19 mouse cellular contexts compared by ENCODE assay signal in the genomic region with DNA sequence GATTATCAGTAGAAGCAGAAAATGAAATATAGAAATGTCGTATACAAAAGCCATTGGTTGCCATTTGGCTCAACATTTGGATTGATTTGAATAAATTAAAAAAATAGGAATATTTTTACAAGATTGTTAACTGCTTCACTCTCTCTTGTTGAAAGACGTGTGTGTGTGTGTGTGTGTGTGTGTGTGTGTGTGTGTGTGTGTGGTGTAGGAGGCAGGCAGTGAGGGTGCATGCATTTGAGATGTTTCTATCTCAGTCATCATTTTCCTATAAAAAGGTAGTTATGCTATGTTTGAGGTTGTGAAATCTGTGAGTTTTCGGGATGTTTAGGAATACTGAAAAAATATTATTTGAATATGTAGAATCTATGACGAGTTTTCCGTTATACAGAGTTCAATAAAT. TPM values are rescaled to one million over a fixed set of nuclear protein-coding genes. Genes with fewer than 3 reads are reported as not detected.
A peak's percentile ranks its signal among the peaks of the same experiment; 100 is the strongest.
DNase-seq lines count a peak whose midpoint lies in the region; ATAC-seq lines count a peak whose summit lies in the region.
"Had no signal": no experiment of that assay in that cellular context is flagged by ENCODE, and none has a peak within 500 bp of the region (broad histone marks: within the 10 kb centered on the region; RNA-seq: fewer than 3 reads in every experiment).

No protein-coding gene starts in this region.

- no peak overlapping the region for H3K27ac ChIP-seq in forebrain, embryonic 13.5 days
- H3K27ac ChIP-seq in forebrain, embryonic 11.5 days (ENCODE audit: low read depth, low read length) = no peak overlapping the region
- H3K27ac ChIP-seq in midbrain, embryonic 13.5 days = no peak overlapping the region; the same call in 1 of the 2 replicates
- no peak overlapping the region for H3K27ac ChIP-seq in midbrain, embryonic 10.5 days (replicated peaks)
- no peak overlapping the region for H3K27ac ChIP-seq in hindbrain, embryonic 16.5 days (ENCODE audit: low read depth, low read length)
- no peak overlapping the region for H3K27ac ChIP-seq in neural tube, embryonic 14.5 days (ENCODE audit: low read depth, low read length)
- H3K27ac ChIP-seq: intestine, embryonic 15.5 days; limb, embryonic 15.5 days; liver, embryonic 15.5 days; macrophage; stomach, postnatal 0 days had no signal

- WGBS in forebrain, embryonic 13.5 days = 68% methylated on average over 5 of the region's 5 CpGs
- 86% methylated on average over 5 of the region's 5 CpGs for WGBS in forebrain, embryonic 11.5 days
- WGBS in midbrain, embryonic 13.5 days = 75% methylated on average over 5 of the region's 5 CpGs
- WGBS in midbrain, embryonic 10.5 days = 87% methylated on average over 5 of the region's 5 CpGs
- WGBS in hindbrain, embryonic 16.5 days = 71% methylated on average over 5 of the region's 5 CpGs
- 68% methylated on average over 5 of the region's 5 CpGs for WGBS in neural tube, embryonic 14.5 days

- no peaks in the 10 kb centered on the region for H3K36me3 ChIP-seq in forebrain, embryonic 13.5 days (ENCODE audit: poor library complexity, severe bottlenecking)
- no peaks in the 10 kb centered on the region for H3K36me3 ChIP-seq in forebrain, embryonic 11.5 days (ENCODE audit: control insufficient read depth, insufficient read depth, low read length)
- no peaks in the 10 kb centered on the region for H3K36me3 ChIP-seq in midbrain, embryonic 13.5 days
- no peaks in the 10 kb centered on the region for H3K36me3 ChIP-seq in midbrain, embryonic 10.5 days
- H3K36me3 ChIP-seq in hindbrain, embryonic 16.5 days (ENCODE audit: control insufficient read depth, insufficient read depth, low read length) = no peaks in the 10 kb centered on the region
- H3K36me3 ChIP-seq in neural tube, embryonic 14.5 days (ENCODE audit: control insufficient read depth, insufficient read depth, low read length) = no peaks in the 10 kb centered on the region
- H3K36me3 ChIP-seq: intestine, embryonic 15.5 days; limb, embryonic 15.5 days; liver, embryonic 15.5 days had no signal

- ATAC-seq in forebrain, embryonic 13.5 days = no peak
- no peak for ATAC-seq in forebrain, embryonic 11.5 days (replicated peaks; ENCODE audit: low FRiP score)
- ATAC-seq in midbrain, embryonic 13.5 days = no peak
- ATAC-seq in hindbrain, embryonic 16.5 days = no peak
- ATAC-seq in neural tube, embryonic 14.5 days (ENCODE audit: low read depth) = no peak; the same call in 1 of the 2 replicates
- ATAC-seq: CD4-positive, CD25-positive, alpha-beta regulatory T cell, adult 4 months; intestine, embryonic 15.5 days had no signal

- peak overlapping the region; percentile 19; the same call in 1 of the 2 replicates for H3K4me3 ChIP-seq in forebrain, embryonic 13.5 days
- H3K4me3 ChIP-seq in forebrain, embryonic 11.5 days (ENCODE audit: low read depth, low read length) = no peak overlapping the region
- H3K4me3 ChIP-seq in midbrain, embryonic 13.5 days (replicated peaks) = peak overlapping the region; percentile 46
- H3K4me3 ChIP-seq in midbrain, embryonic 10.5 days = no peak overlapping the region
- H3K4me3 ChIP-seq in hindbrain, embryonic 16.5 days (ENCODE audit: low read length) = peak overlapping the region; percentile 41
- peak overlapping the region; percentile 45 for H3K4me3 ChIP-seq in neural tube, embryonic 14.5 days (ENCODE audit: low read depth, low read length)
- H3K4me3 ChIP-seq: intestine, embryonic 15.5 days; limb, embryonic 15.5 days; liver, embryonic 15.5 days had no signal

- peaks cover 8% of the 10 kb centered on the region for H3K4me1 ChIP-seq in forebrain, embryonic 13.5 days
- H3K4me1 ChIP-seq in forebrain, embryonic 11.5 days (replicated peaks; ENCODE audit: control insufficient read depth, insufficient read depth, low read length) = peaks cover 4% of the 10 kb centered on the region; the same call in 1 of the 2 replicates
- H3K4me1 ChIP-seq in midbrain, embryonic 13.5 days (replicated peaks) = peaks cover 17% of the 10 kb centered on the region
- peaks cover 13% of the 10 kb centered on the region; the same call in 1 of the 2 replicates for H3K4me1 ChIP-seq in midbrain, embryonic 10.5 days
- no peaks in the 10 kb centered on the region; the same call in none of the 2 replicates for H3K4me1 ChIP-seq in hindbrain, embryonic 16.5 days (ENCODE audit: control insufficient read depth, insufficient read depth, low read depth, low read length)
- no peaks in the 10 kb centered on the region for H3K4me1 ChIP-seq in neural tube, embryonic 14.5 days (ENCODE audit: control insufficient read depth, insufficient read depth, low read length)
- H3K4me1 ChIP-seq: intestine, embryonic 15.5 days; limb, embryonic 15.5 days; liver, embryonic 15.5 days had no signal

- no peak overlapping the region for H3K4me2 ChIP-seq in forebrain, embryonic 13.5 days
- no peak overlapping the region for H3K4me2 ChIP-seq in forebrain, embryonic 11.5 days (ENCODE audit: low read depth, low read length, severe bottlenecking)
- peak overlapping the region; percentile 42 for H3K4me2 ChIP-seq in midbrain, embryonic 13.5 days (replicated peaks)
- peak overlapping the region; percentile 54 for H3K4me2 ChIP-seq in hindbrain, embryonic 16.5 days (ENCODE audit: low read length)
- peak overlapping the region; percentile 45 for H3K4me2 ChIP-seq in neural tube, embryonic 14.5 days (ENCODE audit: low read depth, low read length)
- H3K4me2 ChIP-seq: intestine, embryonic 15.5 days; limb, embryonic 15.5 days; liver, embryonic 15.5 days had no signal

- no peak overlapping the region for H3K9ac ChIP-seq in forebrain, embryonic 13.5 days
- no peak overlapping the region for H3K9ac ChIP-seq in forebrain, embryonic 11.5 days (ENCODE audit: low read length)
- H3K9ac ChIP-seq in midbrain, embryonic 13.5 days (replicated peaks) = no peak overlapping the region
- H3K9ac ChIP-seq in hindbrain, embryonic 16.5 days (ENCODE audit: low read depth, low read length) = no peak overlapping the region; the same call in 1 of the 2 replicates
- no peak overlapping the region for H3K9ac ChIP-seq in neural tube, embryonic 14.5 days (replicated peaks; ENCODE audit: low read depth, low read length)
- H3K9ac ChIP-seq: intestine, embryonic 15.5 days; limb, embryonic 15.5 days; liver, embryonic 15.5 days had no signal

- no peaks in the 10 kb centered on the region for H3K9me3 ChIP-seq in forebrain, embryonic 13.5 days (replicated peaks)
- no peaks in the 10 kb centered on the region for H3K9me3 ChIP-seq in forebrain, embryonic 11.5 days (ENCODE audit: control insufficient read depth, low read length)
- H3K9me3 ChIP-seq in midbrain, embryonic 13.5 days = no peaks in the 10 kb centered on the region
- no peaks in the 10 kb centered on the region for H3K9me3 ChIP-seq in midbrain, embryonic 10.5 days (replicated peaks)
- no peaks in the 10 kb centered on the region for H3K9me3 ChIP-seq in hindbrain, embryonic 16.5 days (ENCODE audit: control insufficient read depth, low read length)
- H3K9me3 ChIP-seq in neural tube, embryonic 14.5 days (ENCODE audit: control insufficient read depth, low read length) = no peaks in the 10 kb centered on the region
- H3K9me3 ChIP-seq: intestine, embryonic 15.5 days; limb, embryonic 15.5 days; liver, embryonic 15.5 days had no signal

- no peaks in the 10 kb centered on the region for H3K27me3 ChIP-seq in forebrain, embryonic 13.5 days
- H3K27me3 ChIP-seq in forebrain, embryonic 11.5 days (ENCODE audit: control insufficient read depth, insufficient read depth, low read length) = no peaks in the 10 kb centered on the region
- no peaks in the 10 kb centered on the region for H3K27me3 ChIP-seq in midbrain, embryonic 13.5 days
- H3K27me3 ChIP-seq in midbrain, embryonic 10.5 days (ENCODE audit: low read depth, poor library complexity, severe bottlenecking) = no peaks in the 10 kb centered on the region
- H3K27me3 ChIP-seq in hindbrain, embryonic 16.5 days (replicated peaks; ENCODE audit: control insufficient read depth, insufficient read depth, low read length) = no peaks in the 10 kb centered on the region
- no peaks in the 10 kb centered on the region for H3K27me3 ChIP-seq in neural tube, embryonic 14.5 days (ENCODE audit: control insufficient read depth, insufficient read depth, low read length)
- H3K27me3 ChIP-seq: intestine, embryonic 15.5 days; limb, embryonic 15.5 days; liver, embryonic 15.5 days had no signal

- no peak for DNase-seq in forebrain, embryonic 11.5 days (ENCODE audit: low spot score)
- no peak for DNase-seq in midbrain, embryonic 10.5 days (ENCODE audit: low spot score)
- DNase-seq in ovary, adult 18-20 months (ENCODE audit: low spot score) = no peak
- DNase-seq in thymus, postnatal 25 days = no peak
- DNase-seq: adrenal gland, postnatal 14 days; gastrocnemius, postnatal 10 days; heart, postnatal 36 days; kidney, adult 9 months; kidney, postnatal 4 days had no signal

RNA-seq across cellular contexts. Expression of gene Scn2a, which starts 1.3 kb away (rescaled TPM):
- 14.7 and 15.0 TPM in 2 replicates for polyA plus RNA-seq in forebrain, embryonic 13.5 days (2015; fragmentation: Nextera tagmentation; extraction: Ambion mirVana)
- polyA plus RNA-seq in forebrain, embryonic 11.5 days (2014; fragmentation: Nextera tagmentation; extraction: Ambion mirVana) = 6.4 and 6.7 TPM in 2 replicates
- polyA plus RNA-seq in midbrain, embryonic 13.5 days (2015; fragmentation: Nextera tagmentation; extraction: Ambion mirVana) = 28.5 and 32.1 TPM in 2 replicates
- 3.2 and 5.5 TPM in 2 replicates for polyA plus RNA-seq in midbrain, embryonic 10.5 days (2016; fragmentation: Nextera tagmentation; extraction: Ambion mirVana)
- polyA plus RNA-seq in hindbrain, embryonic 16.5 days (2015; fragmentation: Nextera tagmentation; extraction: Ambion mirVana) = 49.5 and 54.7 TPM in 2 replicates
- polyA plus RNA-seq in neural tube, embryonic 14.5 days (2014; fragmentation: Nextera tagmentation; extraction: Ambion mirVana) = 67.8 and 76.8 TPM in 2 replicates
- polyA plus RNA-seq: macrophage had no signal

RNA-seq across cellular contexts. Expression of gene Scn3a, which starts 54.4 kb away (rescaled TPM):
- polyA plus RNA-seq in forebrain, embryonic 13.5 days (2015; fragmentation: Nextera tagmentation; extraction: Ambion mirVana) = 31.3 and 34.6 TPM in 2 replicates
- 19.2 and 19.8 TPM in 2 replicates for polyA plus RNA-seq in forebrain, embryonic 11.5 days (2014; fragmentation: Nextera tagmentation; extraction: Ambion mirVana)
- 63.2 and 69.1 TPM in 2 replicates for polyA plus RNA-seq in midbrain, embryonic 13.5 days (2015; fragmentation: Nextera tagmentation; extraction: Ambion mirVana)
- 5.0 and 17.6 TPM in 2 replicates for polyA plus RNA-seq in midbrain, embryonic 10.5 days (2016; fragmentation: Nextera tagmentation; extraction: Ambion mirVana)
- polyA plus RNA-seq in hindbrain, embryonic 16.5 days (2015; fragmentation: Nextera tagmentation; extraction: Ambion mirVana) = 38.0 and 45.4 TPM in 2 replicates
- 70.3 and 74.0 TPM in 2 replicates for polyA plus RNA-seq in neural tube, embryonic 14.5 days (2014; fragmentation: Nextera tagmentation; extraction: Ambion mirVana)
- polyA plus RNA-seq: macrophage had no signal

Comparison
In these comparisons a context has a peak if more than half of its experiments do, and no peak if none do; other contexts are left out.
1. H3K4me3 ChIP-seq: peak in forebrain, embryonic 13.5 days (single experiment), midbrain, embryonic 13.5 days (single experiment), hindbrain, embryonic 16.5 days (single experiment) and neural tube, embryonic 14.5 days (single experiment); none in forebrain, embryonic 11.5 days (single experiment) and midbrain, embryonic 10.5 days (single experiment).
2. H3K4me2 ChIP-seq: peak in midbrain, embryonic 13.5 days (single experiment), hindbrain, embryonic 16.5 days (single experiment) and neural tube, embryonic 14.5 days (single experiment); none in forebrain, embryonic 13.5 days (single experiment) and forebrain, embryonic 11.5 days (single experiment).